Mouse (Mus musculus) limb, embryonic 15.5 days (tissue): ENCODE data around the gene Tmem30c. TPM values are rescaled to one million over a fixed set of nuclear protein-coding genes. Genes with fewer than 3 reads are reported as not detected.

Source experiments
- ATAC-seq: fragments of 200-750 bp; cut with Nextera tagmentation; 2 replicates; pipeline ENCODE4 v1.8.0; 2017; ENCODE audit warnings: low read depth, moderate TSS enrichment; ENCODE audit not compliant: insufficient number of reproducible peaks, low FRiP score, low TSS enrichment
- H3K27ac ChIP-seq: fragments of 300-500 bp; sonication (generic); 2 replicates; pipeline ENCODE4 v1.5.1; 2015; ENCODE audit warnings: moderate library complexity, mild to moderate bottlenecking, inconsistent platforms
- H3K27me3 ChIP-seq: fragments of 300-500 bp; sonication (generic); 2 replicates; pipeline ENCODE4 v1.6.1; 2015; ENCODE audit warnings: inconsistent platforms
- H3K36me3 ChIP-seq: fragments of 300-500 bp; sonication (generic); 2 replicates; pipeline ENCODE4 v1.6.1; 2015; ENCODE audit warnings: inconsistent platforms
- H3K4me1 ChIP-seq: fragments of 300-500 bp; sonication (generic); 2 replicates; pipeline ENCODE4 v1.6.1; 2015; ENCODE audit warnings: inconsistent platforms
- H3K4me2 ChIP-seq: fragments of 300-500 bp; sonication (generic); 2 replicates; pipeline ENCODE4 v1.6.1; 2015; ENCODE audit warnings: mild to moderate bottlenecking, inconsistent platforms
- H3K4me3 ChIP-seq: fragments of 300-500 bp; sonication (generic); 2 replicates; pipeline ENCODE4 v1.5.1; 2015; ENCODE audit warnings: mild to moderate bottlenecking, inconsistent platforms
- H3K9ac ChIP-seq: fragments of 300-500 bp; sonication (generic); 2 replicates; pipeline ENCODE4 v1.6.1; 2015; ENCODE audit warnings: inconsistent platforms
- H3K9me3 ChIP-seq: fragments of 300-500 bp; sonication (generic); 2 replicates; pipeline ENCODE4 v1.6.1; 2016; ENCODE audit warnings: inconsistent platforms
- WGBS: fragments of 180-500 bp; shearing (Covaris S2); methylation state at CpG from one replicate; pipeline ENCODE4 v1.1.7; 2015; 5-methylcytosine and 5-hydroxymethylcytosine counted together
- polyA plus RNA-seq: library from polyadenylated mRNA; unstranded; fragments of >200 nt; fragmentation: Nextera tagmentation; extraction: Ambion mirVana; gene quantifications from 2 replicates; pipeline ENCODE4 v1.2.1, GENCODE M21; 2015

Tmem30c gene
- polyA plus RNA-seq, 1 experiment from 2014 or later, result not detected

DNA sequence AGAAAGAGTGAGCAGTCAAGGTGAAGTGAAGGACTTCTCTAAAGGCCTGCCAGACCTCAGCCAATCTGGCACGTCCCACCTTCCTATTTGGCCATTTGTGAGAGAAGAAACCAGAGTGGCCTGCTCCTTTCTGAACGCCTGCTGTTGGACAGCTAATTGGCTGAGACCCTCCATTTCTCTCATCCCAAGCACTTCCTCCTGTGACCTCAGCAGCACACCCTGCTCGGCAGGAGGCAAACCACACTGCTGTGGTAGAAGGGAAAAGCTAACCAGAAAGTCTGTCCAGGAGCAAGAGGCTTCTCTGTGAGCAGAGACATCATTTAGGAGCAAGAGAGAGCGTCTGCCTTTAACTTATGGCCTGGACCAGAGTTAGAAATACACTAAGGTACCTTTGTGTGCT is 24.5 kb upstream of the Tmem30c start:
- no peaks in the 10 kb centered on the region for H3K9me3 ChIP-seq

DNA sequence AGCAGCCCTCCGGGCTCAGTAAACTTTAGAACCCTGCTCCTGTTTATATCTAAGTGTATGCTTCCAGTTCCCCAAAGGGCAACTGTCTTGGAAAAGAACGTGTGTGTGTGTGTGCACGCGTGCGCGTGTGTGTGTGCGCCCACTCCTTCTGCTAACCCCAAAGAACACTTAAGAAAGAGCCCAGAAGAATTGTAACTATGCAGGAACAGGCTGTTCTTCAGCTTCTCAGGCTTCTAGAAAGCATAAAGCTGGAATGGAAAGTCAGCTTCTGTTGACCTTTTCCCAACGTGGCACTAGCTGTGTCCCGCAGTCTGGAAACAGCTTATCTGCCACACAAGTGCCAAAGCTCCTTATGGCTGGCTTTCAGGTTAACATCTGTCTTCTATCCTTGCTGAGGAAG is 22.4 kb upstream of the Tmem30c start:
- H3K4me1 ChIP-seq, result 0 out of 2 replicates have a peak, but pooled peaks cover 5% of the 10 kb centered on the region
- no peak overlapping the region for H3K9ac ChIP-seq
- H3K36me3 ChIP-seq, result no peaks in the 10 kb centered on the region
- H3K4me2 ChIP-seq, result no peak overlapping the region
- no peak overlapping the region for H3K27ac ChIP-seq
- H3K27me3 ChIP-seq, result no peaks in the 10 kb centered on the region
- ATAC-seq, result no peak
- WGBS, result 76% methylated on average over 9 of the region's 9 CpGs
- no peaks in the 10 kb centered on the region for H3K9me3 ChIP-seq
- H3K4me3 ChIP-seq, result no peak overlapping the region

More for the DNA sequence above, 24.5 kb upstream of the Tmem30c start:
- Histone ChIP-seq H3K27ac (no peak overlapping the region), H3K36me3 (no peaks in the 10 kb centered on the region), H3K27me3 (no peaks in the 10 kb centered on the region), H3K4me2 (no peak overlapping the region), H3K4me1 (0 out of 2 replicates have a peak, but pooled peaks cover 5% of the 10 kb centered on the region), H3K4me3 (no peak overlapping the region), H3K9ac (no peak overlapping the region)
- no peak for ATAC-seq
- WGBS, result 55% methylated on average over 4 of the region's 4 CpGs

GRCm38 (mm10) chr16:57314236-57314635 is 21.6 kb upstream of the Tmem30c start:
- 0 out of 2 replicates have a peak, but pooled peaks cover 5% of the 10 kb centered on the region for H3K4me1 ChIP-seq
- H3K36me3 ChIP-seq, result no peaks in the 10 kb centered on the region
- no peak overlapping the region for H3K4me3 ChIP-seq
- no peaks in the 10 kb centered on the region for H3K9me3 ChIP-seq
- H3K27me3 ChIP-seq, result no peaks in the 10 kb centered on the region
- no peak overlapping the region for H3K27ac ChIP-seq
- 75% methylated on average over 3 of the region's 3 CpGs for WGBS
- H3K4me2 ChIP-seq, result no peak overlapping the region
- no peak for ATAC-seq
- no peak overlapping the region for H3K9ac ChIP-seq

- ATAC-seq, result no peak
- Histone ChIP-seq H3K27me3 (no peaks in the 10 kb centered on the region), H3K9ac (no peak overlapping the region), H3K4me1 (0 out of 2 replicates have a peak, but pooled peaks cover 5% of the 10 kb centered on the region), H3K9me3 (no peaks in the 10 kb centered on the region), H3K4me2 (no peak overlapping the region), H3K4me3 (no peak overlapping the region), H3K27ac (no peak overlapping the region), H3K36me3 (no peaks in the 10 kb centered on the region)
- WGBS, result 89% methylated on average over 3 of the region's 3 CpGs
Observed at GRCm38 (mm10) chr16:57313487-57313886, 20.8 kb upstream of the Tmem30c start.

DNA sequence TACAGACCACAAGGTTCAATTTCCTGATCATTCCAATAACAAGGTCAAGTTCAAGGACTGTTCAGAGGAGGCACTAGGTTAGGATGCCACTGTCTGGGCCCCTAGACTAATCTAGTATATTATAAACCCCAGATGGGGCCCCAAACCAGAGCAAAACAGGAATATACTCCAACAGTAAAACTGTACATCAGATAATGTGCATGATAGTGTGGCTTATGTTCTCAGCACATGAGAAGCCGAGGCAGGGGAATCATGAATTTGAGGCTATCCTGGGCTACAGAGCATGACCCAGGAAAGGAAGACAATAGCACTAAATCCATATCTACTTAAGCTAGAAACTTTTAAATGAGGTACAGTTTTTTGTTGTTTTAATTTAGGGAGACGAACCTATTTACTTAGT is 19.5 kb upstream of the Tmem30c start:
- no peak overlapping the region for H3K9ac ChIP-seq
- no peaks in the 10 kb centered on the region for H3K36me3 ChIP-seq
- H3K4me1 ChIP-seq, result no peaks in the 10 kb centered on the region
- no peak overlapping the region for H3K27ac ChIP-seq
- H3K4me2 ChIP-seq, result no peak overlapping the region
- no peak for ATAC-seq
- 80% methylated on average over 2 of the region's 2 CpGs for WGBS
- no peaks in the 10 kb centered on the region for H3K9me3 ChIP-seq
- H3K27me3 ChIP-seq, result no peaks in the 10 kb centered on the region
- no peak overlapping the region for H3K4me3 ChIP-seq

DNA sequence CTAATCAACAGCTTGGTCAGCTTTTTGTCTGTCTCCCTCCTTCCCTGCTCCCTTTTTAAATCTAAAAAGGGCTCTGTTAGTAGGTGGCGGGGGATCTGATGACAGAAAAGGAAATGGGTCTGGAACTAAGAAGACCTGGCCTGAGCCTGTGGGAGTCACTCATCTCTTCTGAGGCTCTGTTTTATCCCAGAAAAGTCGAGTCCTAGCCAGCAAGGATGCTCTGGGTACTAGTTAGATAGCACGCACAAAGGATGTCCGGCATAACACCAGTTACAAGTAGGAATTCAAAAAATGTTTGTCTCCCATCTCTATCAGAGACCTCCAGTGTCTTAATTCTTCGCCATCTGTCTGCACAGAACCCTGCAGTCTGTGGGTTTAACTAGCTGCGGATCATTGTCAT is 12.8 kb upstream of the Tmem30c start:
- ATAC-seq, result no peak
- no peaks in the 10 kb centered on the region for H3K9me3 ChIP-seq
- 76% methylated on average over 6 of the region's 6 CpGs for WGBS
- no peak overlapping the region for H3K4me2 ChIP-seq
- no peaks in the 10 kb centered on the region for H3K27me3 ChIP-seq
- peaks cover 16% of the 10 kb centered on the region for H3K4me1 ChIP-seq
- no peaks in the 10 kb centered on the region for H3K36me3 ChIP-seq
- no peak overlapping the region for H3K9ac ChIP-seq
- no peak overlapping the region for H3K4me3 ChIP-seq
- no peak overlapping the region for H3K27ac ChIP-seq

- Histone ChIP-seq H3K4me3 (peak overlapping the region; percentile 20), H3K4me1 (peaks cover 16% of the 10 kb centered on the region), H3K9ac (no peak overlapping the region), H3K9me3 (no peaks in the 10 kb centered on the region), H3K4me2 (peak overlapping the region; percentile 39), H3K36me3 (no peaks in the 10 kb centered on the region), H3K27me3 (no peaks in the 10 kb centered on the region), H3K27ac (no peak overlapping the region)
- 22% methylated on average over 19 of the region's 19 CpGs for WGBS
- no peak for ATAC-seq
Observed at GRCm38 (mm10) chr16:57303716-57304115, 11.1 kb upstream of the Tmem30c start.

DNA sequence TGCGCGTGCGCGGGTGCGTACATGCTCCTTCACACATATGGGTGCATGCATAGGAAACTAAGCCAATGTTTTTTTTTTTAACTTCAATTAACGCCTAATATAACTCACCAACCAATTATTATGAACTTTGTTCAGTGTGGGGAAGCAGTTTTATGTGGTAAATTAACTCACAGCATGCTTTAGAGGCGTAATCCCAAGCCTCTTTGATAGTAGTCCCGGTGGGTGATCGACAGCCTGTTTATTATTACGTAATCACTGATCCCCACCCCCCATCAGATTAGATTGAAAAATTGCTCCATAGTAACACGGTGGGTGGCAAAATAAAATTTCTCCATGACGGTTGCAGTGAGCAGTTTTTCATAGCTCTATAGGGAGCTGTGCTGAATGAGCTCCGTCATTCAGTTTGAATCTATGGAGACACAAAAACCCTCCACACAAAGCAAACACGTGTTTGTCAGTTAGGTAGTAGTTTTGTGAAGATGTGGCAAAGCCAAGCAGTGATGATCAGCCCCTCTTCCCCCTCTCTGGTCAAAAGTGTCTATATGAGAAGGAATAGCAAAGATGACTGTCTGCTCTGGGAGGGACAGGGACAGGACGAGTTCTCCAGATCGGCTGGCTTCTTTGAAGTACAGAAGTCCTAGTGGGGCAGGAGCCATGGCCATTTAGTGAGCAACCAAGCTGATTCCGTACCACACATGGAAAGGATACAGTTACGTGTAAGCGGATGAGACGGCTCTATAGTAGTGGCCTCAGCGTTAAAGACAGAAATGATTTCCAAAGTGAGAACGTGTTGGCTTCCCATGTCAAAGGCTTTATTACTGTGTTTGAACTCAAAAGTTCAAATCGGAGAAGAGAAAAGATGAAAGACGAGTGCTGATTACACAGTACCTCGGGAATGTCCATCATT is 10.4 kb upstream of the Tmem30c start:
- Histone ChIP-seq H3K27ac (no peak overlapping the region), H3K9me3 (no peaks in the 10 kb centered on the region), H3K4me3 (no peak overlapping the region; the same call in 1 of the 2 replicates), H3K36me3 (no peaks in the 10 kb centered on the region), H3K4me1 (peaks cover 16% of the 10 kb centered on the region), H3K9ac (no peak overlapping the region), H3K27me3 (no peaks in the 10 kb centered on the region), H3K4me2 (peak overlapping the region; percentile 39; the same call in 1 of the 2 replicates)
- 41% methylated on average over 25 of the region's 25 CpGs for WGBS
- no peak for ATAC-seq

- 70% methylated on average over 9 of the region's 9 CpGs for WGBS
- no peak overlapping the region for H3K9ac ChIP-seq
Observed at GRCm38 (mm10) chr16:57301512-57302115, 8.9 kb upstream of the Tmem30c start.

DNA sequence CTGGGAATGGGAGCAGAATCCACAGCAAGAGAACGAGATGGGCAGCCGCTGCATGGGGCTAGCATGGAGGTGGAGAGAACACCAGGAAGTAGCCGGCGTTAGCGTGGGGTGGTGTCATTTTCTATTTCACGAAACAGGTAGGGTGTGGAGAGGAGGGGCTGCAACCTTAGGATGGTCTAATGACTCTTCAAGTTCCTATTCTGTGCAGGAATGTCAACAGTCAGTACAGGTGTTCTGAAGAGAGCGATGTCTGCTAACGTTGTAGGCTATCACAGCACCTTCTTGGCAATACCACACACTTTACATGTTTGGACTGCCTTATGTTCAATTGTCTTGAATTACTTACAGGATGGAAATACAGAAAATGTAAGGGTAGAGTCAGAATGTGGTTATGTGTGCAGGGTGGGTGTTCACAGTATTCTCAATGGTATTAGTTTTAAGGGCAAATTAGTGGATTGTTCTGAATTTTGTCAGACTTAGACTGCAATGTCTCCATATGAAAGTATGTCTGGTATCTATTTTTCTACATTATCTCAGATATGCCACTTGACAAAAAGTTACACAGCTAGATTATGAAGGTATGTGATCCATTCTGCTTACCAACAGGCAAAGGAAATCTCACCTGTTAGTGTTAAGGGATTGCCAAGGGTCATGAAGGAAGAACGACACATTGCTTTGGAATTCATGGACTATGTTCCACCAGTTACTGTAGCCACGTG is 2.7 kb upstream of the Tmem30c start:
- Histone ChIP-seq H3K27ac (no peak overlapping the region), H3K27me3 (no peaks in the 10 kb centered on the region), H3K9me3 (no peaks in the 10 kb centered on the region), H3K4me1 (no peaks in the 10 kb centered on the region), H3K4me3 (no peak overlapping the region), H3K4me2 (no peak overlapping the region), H3K36me3 (no peaks in the 10 kb centered on the region), H3K9ac (no peak overlapping the region)
- 81% methylated on average over 10 of the region's 10 CpGs for WGBS
- ATAC-seq, result no peak

More at GRCm38 (mm10) chr16:57301512-57302115, 8.9 kb upstream of the Tmem30c start:
- Histone ChIP-seq H3K36me3 (no peaks in the 10 kb centered on the region), H3K4me3 (no peak overlapping the region), H3K9me3 (no peaks in the 10 kb centered on the region), H3K27me3 (no peaks in the 10 kb centered on the region), H3K4me1 (peaks cover 16% of the 10 kb centered on the region), H3K4me2 (no peak overlapping the region), H3K27ac (no peak overlapping the region)
- no peak for ATAC-seq

- no peak overlapping the region for H3K9ac ChIP-seq
- no peak overlapping the region for H3K4me2 ChIP-seq
- WGBS, result 75% methylated on average over 4 of the region's 4 CpGs
- H3K27me3 ChIP-seq, result no peaks in the 10 kb centered on the region
- no peaks in the 10 kb centered on the region for H3K9me3 ChIP-seq
- no peak overlapping the region for H3K4me3 ChIP-seq
- no peak for ATAC-seq
- H3K4me1 ChIP-seq, result no peaks in the 10 kb centered on the region
- no peaks in the 10 kb centered on the region for H3K36me3 ChIP-seq
- no peak overlapping the region for H3K27ac ChIP-seq
Observed at GRCm38 (mm10) chr16:57292296-57292695, 369 bp downstream of the Tmem30c start.

- no peak for ATAC-seq
- WGBS, result 95% methylated on average over 5 of the region's 5 CpGs
- Histone ChIP-seq H3K4me1 (no peaks in the 10 kb centered on the region), H3K36me3 (no peaks in the 10 kb centered on the region), H3K9ac (no peak overlapping the region), H3K4me3 (no peak overlapping the region), H3K27ac (no peak overlapping the region), H3K4me2 (no peak overlapping the region), H3K27me3 (no peaks in the 10 kb centered on the region), H3K9me3 (no peaks in the 10 kb centered on the region)
Observed at GRCm38 (mm10) chr16:57291696-57292095, 969 bp downstream of the Tmem30c start.
